Mouse (Mus musculus) megakaryocyte, embryonic 14.5 days (primary cell): ENCODE measurements around the gene Hoxa3.

ENCODE experiments used
- FLI1 ChIP-seq: IDR thresholded peaks from 2 replicates; pipeline ENCODE4 v1.6.1; 2012; ENCODE audit warnings: low read length, inconsistent platforms, mixed read lengths
- GATA1 ChIP-seq: IDR thresholded peaks from 3 replicates; pipeline ENCODE4 v1.6.1; 2012; ENCODE audit warnings: mixed read lengths, low read length, inconsistent platforms, borderline replicate concordance

- TF ChIP-seq GATA1 (no peak), FLI1 (no peak)
Measured at GRCm38 (mm10) chr6:52237346-52238154, 24.4 kb upstream of the Hoxa3 start.
